15 mouse cellular contexts compared by ENCODE assay signal in the genomic region with DNA sequence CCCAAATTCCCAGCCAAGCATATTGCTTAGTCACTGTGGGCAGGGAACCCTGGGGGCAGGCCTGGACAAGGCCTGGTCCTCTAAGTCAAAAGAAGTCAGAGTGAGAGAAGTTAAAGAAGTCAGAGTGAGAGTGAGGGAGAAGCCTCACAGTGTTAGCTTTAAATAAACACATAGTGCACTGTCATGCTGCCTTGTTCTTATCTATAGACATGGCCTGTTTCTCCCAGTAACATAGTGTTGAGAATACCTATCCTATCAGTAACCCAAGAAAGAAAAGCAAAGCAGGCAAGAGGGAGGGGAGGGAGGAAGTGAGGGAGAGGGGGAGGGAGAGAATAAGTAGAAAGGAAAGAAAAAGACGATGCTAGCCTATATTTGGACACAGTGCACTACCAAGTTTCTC. TPM values are rescaled to one million over a fixed set of nuclear protein-coding genes. Genes with fewer than 3 reads are reported as not detected.
"Had no signal": no experiment of that assay in that cellular context is flagged by ENCODE, and none has a peak within 500 bp of the region (broad histone marks: within the 10 kb centered on the region; RNA-seq: fewer than 3 reads in every experiment).

No protein-coding gene starts in this region.

- H3K27ac ChIP-seq: limb, embryonic 15.5 days; lung, embryonic 15.5 days; macrophage; midbrain, embryonic 15.5 days; neural tube, embryonic 12.5 days had no signal

- H3K27me3 ChIP-seq: midbrain, embryonic 15.5 days had no signal

- DNase-seq: kidney, postnatal 36 days; layer of hippocampus, adult 9-11 months; layer of hippocampus, postnatal 36 days; lung, postnatal 14 days; thymus, adult 18-20 months; thymus, postnatal 14 days had no signal

- H3K4me2 ChIP-seq: limb, embryonic 15.5 days; lung, embryonic 15.5 days; midbrain, embryonic 11.5 days; midbrain, embryonic 15.5 days; neural tube, embryonic 12.5 days had no signal

- H3K36me3 ChIP-seq: limb, embryonic 15.5 days; lung, embryonic 15.5 days; midbrain, embryonic 15.5 days; neural tube, embryonic 12.5 days had no signal

- H3K9me3 ChIP-seq: limb, embryonic 15.5 days; lung, embryonic 15.5 days; megakaryocyte, embryonic 14.5 days; midbrain, embryonic 15.5 days; neural tube, embryonic 12.5 days had no signal

- H3K4me3 ChIP-seq: limb, embryonic 15.5 days; lung, embryonic 15.5 days; megakaryocyte, embryonic 14.5 days; midbrain, embryonic 15.5 days; neural tube, embryonic 12.5 days had no signal

- ATAC-seq: midbrain, embryonic 15.5 days had no signal

- H3K9ac ChIP-seq: limb, embryonic 15.5 days; lung, embryonic 15.5 days; midbrain, embryonic 15.5 days; neural tube, embryonic 12.5 days had no signal

- H3K4me1 ChIP-seq: limb, embryonic 15.5 days; lung, embryonic 15.5 days; neural tube, embryonic 12.5 days had no signal

RNA-seq across cellular contexts. Expression of a gene that starts 6.4 kb away (rescaled TPM):
- total RNA-seq: monocyte, adult 5-6 weeks; neutrophil, adult 5-6 weeks had no signal
- polyA plus RNA-seq: macrophage had no signal
